Comparison of ENCODE assay signal across 9 mouse cellular contexts in genomic region chr6:113624989-113625770, GRCm38 (mm10). TPM values are rescaled to one million over a fixed set of nuclear protein-coding genes. Genes with fewer than 3 reads are reported as not detected.
DNase-seq lines count a peak whose midpoint lies in the region; ATAC-seq and TF ChIP-seq lines count a peak whose summit lies in the region.
"Had no signal": no experiment of that assay in that cellular context is flagged by ENCODE, and none has a peak within 500 bp of the region (broad histone marks: within the 10 kb centered on the region; RNA-seq: fewer than 3 reads in every experiment).

No protein-coding gene starts in this region.

- no peak for TF ChIP-seq EP300 in ES-Bruce4 (IDR thresholded peaks at IDR 0.05; ENCODE audit: insufficient read depth, low read depth, low read length)

- peak overlapping the region; percentile 43 for H3ac ChIP-seq in myocyte (ENCODE audit: control insufficient read depth, insufficient read length)

- H3K4me2 ChIP-seq in myocyte (ENCODE audit: low read depth): peak overlapping the region; percentile 91

- no peak for DNase-seq in forebrain, embryonic 10.5 days (ENCODE audit: extremely low spot score, low spot score)
- peak; percentile 40 for DNase-seq in kidney, postnatal 10 days
- no peak for DNase-seq in ovary, postnatal 10 days (ENCODE audit: low spot score)

- H3K36me3 ChIP-seq in erythroblast, embryonic 14.5 days (ENCODE audit: control insufficient read depth): peaks cover 32% of the 10 kb centered on the region
- peaks cover 12% of the 10 kb centered on the region for H3K36me3 ChIP-seq in ES-Bruce4 (ENCODE audit: control insufficient read depth, insufficient read depth, low read length, poor library complexity, severe bottlenecking)
- H3K36me3 ChIP-seq in forebrain, embryonic 10.5 days (replicated peaks): peaks cover 44% of the 10 kb centered on the region
- peaks cover 15% of the 10 kb centered on the region for H3K36me3 ChIP-seq in myocyte (ENCODE audit: control insufficient read depth, insufficient read depth)

- H3K9ac ChIP-seq in ES-Bruce4 (ENCODE audit: low read depth, poor library complexity, severe bottlenecking): peak overlapping the region; percentile 71

- peak overlapping the region; percentile 92 for H3K4me3 ChIP-seq in erythroblast, embryonic 14.5 days (replicated peaks)
- H3K4me3 ChIP-seq in ES-Bruce4 (ENCODE audit: low read depth, low read length) (no peak overlapping the region), myocyte (peak overlapping the region; percentile 76)
- H3K4me3 ChIP-seq in forebrain, embryonic 10.5 days: peak overlapping the region; percentile 79

- H3K27ac ChIP-seq in ES-Bruce4 (ENCODE audit: insufficient read depth, low read length): no peak overlapping the region
- H3K27ac ChIP-seq in forebrain, embryonic 10.5 days: peak overlapping the region; percentile 94; the same call in 1 of the 2 replicates

- H3K9me3 ChIP-seq in erythroblast, embryonic 14.5 days (ENCODE audit: control insufficient read depth, low read length): no peaks in the 10 kb centered on the region
- no peaks in the 10 kb centered on the region for H3K9me3 ChIP-seq in ES-Bruce4 (replicated peaks; ENCODE audit: control insufficient read depth, insufficient read depth, low read length, poor library complexity, severe bottlenecking)
- H3K9me3 ChIP-seq in forebrain, embryonic 10.5 days: no peaks in the 10 kb centered on the region; the same call in 1 of the 2 replicates

- TF ChIP-seq POLR2A in ES-Bruce4 (IDR thresholded peaks at IDR 0.05; ENCODE audit: insufficient read depth, low read length) (no peak), myocyte (IDR thresholded peaks at IDR 0.05; ENCODE audit: insufficient read length, low read depth) (no peak)

- peaks cover 27% of the 10 kb centered on the region for H3K79me2 ChIP-seq in myocyte (ENCODE audit: control insufficient read depth, insufficient read depth)

- no peak for TF ChIP-seq CTCF in ES-Bruce4 (IDR thresholded peaks at IDR 0.05; ENCODE audit: low read depth, low read length)

- peaks cover 26% of the 10 kb centered on the region for H3K4me1 ChIP-seq in erythroblast, embryonic 14.5 days (ENCODE audit: control insufficient read depth)
- H3K4me1 ChIP-seq in ES-Bruce4 (ENCODE audit: control insufficient read depth, insufficient read depth, low read length): no peaks in the 10 kb centered on the region
- peaks cover 22% of the 10 kb centered on the region for H3K4me1 ChIP-seq in forebrain, embryonic 10.5 days

- no peaks in the 10 kb centered on the region for H3K27me3 ChIP-seq in erythroblast, embryonic 14.5 days (ENCODE audit: control insufficient read depth)
- H3K27me3 ChIP-seq in ES-Bruce4 (ENCODE audit: control insufficient read depth, insufficient read depth, low read length, poor library complexity, severe bottlenecking) (no peaks in the 10 kb centered on the region), myocyte (ENCODE audit: control insufficient read depth, insufficient read depth, insufficient read length) (no peaks in the 10 kb centered on the region)
- no peaks in the 10 kb centered on the region for H3K27me3 ChIP-seq in forebrain, embryonic 10.5 days (ENCODE audit: poor library complexity, severe bottlenecking)

- ATAC-seq in erythroblast, adult 5-6 weeks (replicated peaks; ENCODE audit: low FRiP score, poor library complexity, severe bottlenecking): no peak
- no peak for ATAC-seq in frontal cortex, adult (ENCODE audit: low TSS enrichment)

- WGBS in forebrain, embryonic 10.5 days: 61% methylated on average over 5 of the region's 5 CpGs

TF ChIP-seq in myocyte, 11 proteins besides CTCF, POLR2A, EP300 and RAD21:
- no peak for TF ChIP-seq SRF (IDR thresholded peaks at IDR 0.05; ENCODE audit: control insufficient read depth, insufficient read length, low read depth)
- TF ChIP-seq MYOD1 (IDR thresholded peaks at IDR 0.05; ENCODE audit: control insufficient read depth in 1 of 3, insufficient read length in 2 of 3, low read depth in 2 of 3): no peak
- no peak for TF ChIP-seq USF1 (IDR thresholded peaks at IDR 0.05; ENCODE audit: low read depth)
- no peak for TF ChIP-seq MYOG (IDR thresholded peaks at IDR 0.05; ENCODE audit: control insufficient read depth in 1 of 3, insufficient read depth in 1 of 3, insufficient read length in 2 of 3, low read depth in 2 of 3)
- TF ChIP-seq POLR2AphosphoS2 (IDR thresholded peaks at IDR 0.05; ENCODE audit: insufficient read length, low read depth): no peak
- TF ChIP-seq TCF12 (IDR thresholded peaks at IDR 0.05; ENCODE audit: insufficient read depth, poor library complexity, severe bottlenecking): no peak
- no peak for TF ChIP-seq TCF3 (IDR thresholded peaks at IDR 0.05; ENCODE audit: insufficient read length, low read depth)
- TF ChIP-seq CEBPB (IDR thresholded peaks at IDR 0.05; ENCODE audit: insufficient read depth, poor library complexity, severe bottlenecking): no peak
TF ChIP-seq in myocyte: peak in this region for 0.

RNA-seq across cellular contexts. Expression of gene Vhl, which starts 1.4 kb away (rescaled TPM):
- 0.15 and 0.21 TPM in 2 replicates for polyA plus RNA-seq in erythroblast, embryonic 14.5 days (2012)
- 6.3 and 11.5 TPM in 2 replicates for total RNA-seq in erythroblast, adult 5-6 weeks (2015; ENCODE audit: low replicate concordance)
- 3.6 and 8.9 TPM in 2 replicates for total RNA-seq in erythroblast, adult 5-6 weeks (2017; ENCODE audit: low replicate concordance)
- 12.9 and 22.0 TPM in 2 replicates for polyA plus RNA-seq in ES-Bruce4 (2011; ENCODE audit: insufficient read depth, insufficient read length, low read depth, missing spikeins)
- 41.4 and 42.4 TPM in 2 replicates for polyA plus RNA-seq in forebrain, embryonic 10.5 days (2016; fragmentation: Nextera tagmentation; extraction: Ambion mirVana)
- 20.6 TPM for polyA plus RNA-seq in myocyte (2012; fragmentation: generic; extraction: Trizol)

RNA-seq across cellular contexts. Expression of gene Irak2, which starts 13.1 kb away (rescaled TPM):
- polyA plus RNA-seq in erythroblast, embryonic 14.5 days (2012): 13.6 and 15.2 TPM in 2 replicates
- 18.8 and 56.0 TPM in 2 replicates for total RNA-seq in erythroblast, adult 5-6 weeks (2015; ENCODE audit: low replicate concordance)
- 58.7 and 68.4 TPM in 2 replicates for total RNA-seq in erythroblast, adult 5-6 weeks (2017; ENCODE audit: low replicate concordance)
- 6.6 and 10.1 TPM in 2 replicates for polyA plus RNA-seq in ES-Bruce4 (2011; ENCODE audit: insufficient read depth, insufficient read length, low read depth, missing spikeins)
- polyA plus RNA-seq in forebrain, embryonic 10.5 days (2016; fragmentation: Nextera tagmentation; extraction: Ambion mirVana): 3.8 and 3.9 TPM in 2 replicates
- 17.0 TPM for polyA plus RNA-seq in myocyte (2012; fragmentation: generic; extraction: Trizol)

RNA-seq across cellular contexts. Expression of gene Brk1, which starts 20.6 kb away (rescaled TPM):
- polyA plus RNA-seq in erythroblast, embryonic 14.5 days (2012): 2.1 and 2.6 TPM in 2 replicates
- total RNA-seq in erythroblast, adult 5-6 weeks (2015; ENCODE audit: low replicate concordance): 86.5 and 91.5 TPM in 2 replicates
- total RNA-seq in erythroblast, adult 5-6 weeks (2017; ENCODE audit: low replicate concordance): 36.9 and 54.7 TPM in 2 replicates
- polyA plus RNA-seq in ES-Bruce4 (2011; ENCODE audit: insufficient read depth, insufficient read length, low read depth, missing spikeins) (96.3 and 105 TPM in 2 replicates), myocyte (2012; fragmentation: generic; extraction: Trizol) (199 TPM)
- 200 and 203 TPM in 2 replicates for polyA plus RNA-seq in forebrain, embryonic 10.5 days (2016; fragmentation: Nextera tagmentation; extraction: Ambion mirVana)

RNA-seq across cellular contexts. Expression of gene Fancd2os, which starts 24.7 kb away (rescaled TPM):
- not detected in 2 replicates for polyA plus RNA-seq in erythroblast, embryonic 14.5 days (2012)
- not detected in 2 replicates for total RNA-seq in erythroblast, adult 5-6 weeks (2015; ENCODE audit: low replicate concordance)
- total RNA-seq in erythroblast, adult 5-6 weeks (2017; ENCODE audit: low replicate concordance): not detected in 2 replicates
- polyA plus RNA-seq in ES-Bruce4 (2011; ENCODE audit: insufficient read depth, insufficient read length, low read depth, missing spikeins) (not detected in 2 replicates), myocyte (2012; fragmentation: generic; extraction: Trizol) (0.04 TPM)
- not detected in 2 replicates for polyA plus RNA-seq in forebrain, embryonic 10.5 days (2016; fragmentation: Nextera tagmentation; extraction: Ambion mirVana)
- total RNA-seq: left cerebral cortex, postnatal 10 days had no signal

Comparison
In these comparisons a context has a peak if more than half of its experiments do, and no peak if none do; other contexts are left out.
1. RNA of gene Vhl, which starts 1.4 kb away (polyA plus RNA-seq): 41.4 to 42.4 TPM in forebrain, embryonic 10.5 days, 12.9 to 22.0 TPM in ES-Bruce4 and 20.6 TPM in myocyte (single experiment); 0.15 to 0.21 TPM in erythroblast, embryonic 14.5 days; every median in the first group is over 10 times any median in the second.
2. RNA of gene Brk1, which starts 20.6 kb away (polyA plus RNA-seq): 200 to 203 TPM in forebrain, embryonic 10.5 days, 199 TPM in myocyte (single experiment) and 96.3 to 105 TPM in ES-Bruce4; 2.1 to 2.6 TPM in erythroblast, embryonic 14.5 days; every median in the first group is over 10 times any median in the second.